Mouse (Mus musculus) natural killer cell, adult 2 months (primary cell): Measurements from ENCODE around the gene Nfyb.

Experiments used
- DNase-seq, 2 experiments: peaks; one replicate each; pipeline ENCODE4 v3.0.0; 2022; ENCODE audit warnings: low spot score in 2 of 2

The Nfyb gene

DNA sequence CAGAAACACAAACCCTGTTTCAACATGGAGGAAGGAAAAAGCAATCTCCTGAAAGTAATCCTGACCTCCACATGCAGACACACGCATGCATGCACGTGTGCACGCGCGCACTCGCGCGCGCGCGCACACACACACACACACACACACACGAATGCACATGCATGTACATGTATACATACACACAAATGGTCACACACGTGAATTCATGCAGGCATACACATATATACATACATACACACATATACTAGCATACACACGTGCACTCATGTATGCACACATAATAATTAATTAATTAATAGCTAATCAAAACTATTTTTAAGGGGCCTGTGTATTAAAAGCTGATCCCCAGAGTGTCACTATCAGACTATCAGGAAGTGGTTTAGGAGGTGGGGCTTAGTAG is 15.9 kb upstream of the Nfyb start:
- DNase-seq: no peak

DNA sequence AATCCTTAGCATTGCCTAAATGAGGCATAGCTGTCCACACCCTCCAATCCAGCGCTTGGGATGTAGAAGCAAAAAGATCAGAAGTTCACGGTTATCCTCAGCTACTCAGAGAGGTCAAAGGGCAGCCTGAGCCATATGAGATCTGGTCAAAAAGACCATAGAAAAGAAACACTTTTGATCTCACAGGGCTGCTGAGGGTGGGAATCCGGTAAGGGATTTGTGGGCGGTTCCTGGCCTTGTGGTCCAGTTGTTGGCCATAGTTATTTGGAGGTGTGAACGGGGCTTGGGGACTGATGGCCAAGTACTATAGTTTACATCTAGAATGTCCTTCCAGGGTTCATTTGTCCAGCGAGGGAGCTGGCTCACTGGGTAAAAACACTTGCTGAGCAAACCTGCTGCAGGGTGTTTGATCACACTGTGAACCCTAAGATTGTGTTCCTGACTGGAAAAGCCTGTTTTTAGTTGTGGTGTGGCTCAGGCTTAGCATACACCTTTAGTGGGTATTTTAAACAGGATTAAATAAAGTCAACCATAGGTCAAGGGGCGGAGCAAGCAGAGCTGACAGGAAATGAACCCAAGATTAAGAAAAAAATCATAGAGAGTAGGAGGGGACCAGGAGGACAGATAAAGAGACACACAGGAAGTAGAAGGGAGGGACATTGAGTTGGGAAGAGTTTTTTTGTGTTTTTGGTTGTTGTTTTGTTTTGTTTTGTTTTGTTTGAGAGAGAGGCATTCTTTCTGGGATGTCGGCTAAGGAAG is 15.0 kb upstream of the Nfyb start:
- no peak for DNase-seq

DNA sequence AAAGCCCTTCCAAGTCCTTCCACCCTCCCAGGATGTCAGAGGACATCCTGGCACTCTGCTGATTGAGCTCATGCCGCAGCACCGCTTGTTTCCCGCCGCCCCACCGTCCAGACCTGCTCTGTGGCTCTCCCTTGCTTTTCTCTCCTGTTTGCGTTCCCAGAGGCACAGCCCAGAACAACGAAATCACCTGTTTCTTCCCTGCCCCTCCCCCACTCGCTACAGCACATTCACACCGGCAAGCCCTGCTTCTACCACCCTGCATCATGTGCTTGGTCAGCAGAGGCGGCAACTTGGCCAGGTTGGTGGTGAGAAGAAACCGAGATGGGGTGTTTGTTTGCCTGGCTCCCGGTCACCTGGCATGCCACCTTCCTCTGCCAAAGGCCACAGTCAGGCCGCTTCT is 13.9 kb upstream of the Nfyb start:
- DNase-seq: no peak

DNA sequence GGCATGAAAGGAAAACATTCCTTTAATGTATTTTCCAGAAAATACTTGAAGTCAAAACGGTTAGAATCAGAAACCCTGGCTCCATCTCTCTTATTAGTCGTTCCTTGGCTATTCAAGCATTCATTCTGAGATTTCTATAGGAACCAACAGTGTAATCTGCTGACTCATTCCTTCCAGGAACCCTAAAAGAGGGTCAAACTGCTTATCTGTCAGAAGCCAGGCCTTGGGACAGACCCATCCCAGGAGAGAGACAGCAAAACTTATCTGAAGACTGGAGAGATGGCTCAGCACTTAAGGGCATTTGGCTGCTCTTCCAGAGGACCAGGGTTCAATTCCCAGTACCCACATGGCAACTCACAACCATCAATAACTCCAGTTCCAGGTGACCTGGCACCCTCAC is 13.1 kb upstream of the Nfyb start:
- DNase-seq: no peak

DNA sequence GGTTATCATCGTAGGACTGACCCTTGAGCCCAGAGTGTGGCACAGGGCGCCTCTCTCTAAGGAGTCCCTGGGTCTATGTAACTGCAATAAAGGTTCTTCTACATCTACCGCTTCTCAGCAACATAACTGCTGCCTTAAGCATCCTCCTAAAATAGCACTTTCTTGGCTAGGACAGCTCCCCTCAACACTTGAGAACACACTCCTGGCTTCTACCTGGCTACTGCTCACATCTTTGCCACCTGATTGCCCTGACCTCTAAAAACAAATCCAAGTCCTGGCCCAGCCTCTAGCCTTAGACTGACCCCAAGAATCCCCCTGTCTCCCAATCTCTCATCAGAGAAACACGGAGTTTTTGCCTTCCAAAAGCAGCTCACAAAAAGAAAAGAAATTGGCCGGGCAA is 10.9 kb upstream of the Nfyb start:
- no peak for DNase-seq

DNA sequence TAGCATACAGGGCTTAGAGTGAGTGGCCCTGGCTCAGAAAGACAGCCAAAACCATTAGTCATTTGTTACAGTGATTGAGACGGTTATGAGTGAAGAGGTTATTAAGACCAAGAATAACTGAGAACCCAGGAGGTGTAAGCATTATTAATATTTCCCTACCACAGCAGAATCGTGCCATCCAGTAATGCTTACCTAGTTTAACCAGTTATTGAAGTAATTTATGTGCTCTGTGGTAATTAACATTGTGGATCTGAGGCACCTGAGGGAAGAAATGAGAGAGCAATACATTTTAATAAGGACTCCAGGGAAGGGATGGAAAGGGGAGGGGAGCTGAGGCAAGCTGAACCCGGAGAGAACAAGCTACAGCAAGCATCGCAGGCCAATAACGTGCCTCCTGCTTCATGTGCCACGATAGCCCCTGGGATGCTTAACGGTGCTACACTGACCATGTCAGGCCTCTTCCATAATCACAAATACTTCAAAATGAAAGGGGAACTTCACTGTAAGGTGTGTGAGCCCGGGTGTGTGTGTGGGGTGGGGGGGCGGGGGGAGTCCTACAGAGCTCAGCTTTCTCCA is 7.7 kb upstream of the Nfyb start:
- no peak for DNase-seq

DNA sequence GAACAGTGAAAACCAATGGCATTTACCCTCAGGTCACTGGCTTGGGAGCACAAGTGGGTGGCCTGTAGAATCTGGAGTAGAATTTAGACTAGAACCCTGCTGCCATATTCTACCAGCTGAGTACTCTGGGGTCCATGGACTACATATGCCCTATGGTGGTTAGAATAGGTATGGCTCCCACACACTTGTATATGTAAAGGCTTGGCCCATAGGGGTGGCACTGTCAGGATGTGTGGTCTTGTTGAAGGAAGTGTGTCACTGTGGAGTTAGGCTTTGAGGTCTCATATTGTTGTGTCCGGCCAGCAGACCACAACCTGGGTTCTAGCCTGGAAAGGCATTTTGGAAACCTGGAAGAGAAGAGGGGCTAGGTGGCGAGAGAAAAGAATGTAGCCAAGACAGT is 6.8 kb upstream of the Nfyb start:
- no peak for DNase-seq

DNA sequence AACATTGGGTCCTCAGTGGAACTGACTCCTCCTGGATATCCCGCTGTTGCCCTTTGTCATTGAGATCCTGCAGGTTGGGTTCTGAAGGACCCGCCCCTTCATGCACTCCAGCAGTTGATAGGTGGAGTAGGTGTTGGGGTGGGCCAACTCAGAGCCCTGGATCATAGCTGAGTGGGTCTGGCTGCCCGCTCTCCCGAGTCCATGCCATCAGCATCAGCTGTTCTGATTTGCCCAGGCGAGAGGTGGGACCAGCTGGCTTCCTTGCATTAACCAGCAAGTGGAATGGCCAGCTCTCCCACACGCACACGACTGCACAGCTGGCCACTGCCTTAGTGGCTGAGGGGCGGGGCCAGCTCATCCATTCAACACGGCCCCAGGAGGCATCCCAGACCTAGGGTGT is 5.0 kb upstream of the Nfyb start:
- DNase-seq: no peak

DNA sequence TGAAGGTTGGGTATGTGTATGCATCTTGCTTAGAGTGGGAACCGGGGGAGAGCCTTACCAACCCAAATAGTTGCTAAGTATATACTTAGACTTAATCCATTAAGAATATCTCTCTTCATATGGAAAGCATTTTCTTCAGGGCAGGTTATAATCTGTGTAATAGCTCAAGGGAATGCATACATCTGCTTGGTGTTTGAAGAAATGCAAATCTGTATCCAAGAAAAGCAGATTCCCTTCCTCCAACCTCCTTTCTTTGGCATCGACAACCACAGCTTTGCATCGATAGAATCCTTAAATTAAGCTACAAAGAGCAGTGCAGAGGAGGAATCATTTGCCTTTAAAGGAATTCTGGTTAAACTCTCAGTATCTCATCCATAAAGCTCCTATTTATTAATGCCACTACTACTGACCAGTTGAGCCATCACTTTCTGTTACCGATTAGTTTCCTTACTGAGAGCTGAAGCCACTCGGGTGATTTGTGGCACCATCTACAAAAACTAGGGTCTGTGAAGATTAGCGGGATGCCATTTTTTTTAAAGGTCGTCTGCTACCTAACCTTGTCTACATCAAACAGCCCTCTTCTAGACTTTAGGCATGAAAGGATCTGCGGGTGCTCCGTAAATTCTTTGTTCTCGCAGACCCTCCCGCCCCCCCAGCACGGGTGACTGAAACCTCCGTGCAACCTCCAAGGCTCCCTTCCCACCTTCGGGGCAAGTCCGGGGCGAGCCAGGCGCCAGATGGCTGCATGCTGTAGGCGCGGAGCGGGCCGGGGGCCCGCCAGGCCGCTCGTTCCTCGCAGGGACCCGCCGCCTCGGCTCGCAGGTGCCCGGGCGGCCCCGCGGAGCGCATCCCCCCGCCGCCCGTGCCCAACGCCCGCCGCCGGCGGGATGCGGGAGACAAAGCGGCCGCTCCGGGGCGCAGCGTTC is 925 bp downstream of the Nfyb start:
- DNase-seq: peak in 1 of 2 experiments; percentile 18

DNA sequence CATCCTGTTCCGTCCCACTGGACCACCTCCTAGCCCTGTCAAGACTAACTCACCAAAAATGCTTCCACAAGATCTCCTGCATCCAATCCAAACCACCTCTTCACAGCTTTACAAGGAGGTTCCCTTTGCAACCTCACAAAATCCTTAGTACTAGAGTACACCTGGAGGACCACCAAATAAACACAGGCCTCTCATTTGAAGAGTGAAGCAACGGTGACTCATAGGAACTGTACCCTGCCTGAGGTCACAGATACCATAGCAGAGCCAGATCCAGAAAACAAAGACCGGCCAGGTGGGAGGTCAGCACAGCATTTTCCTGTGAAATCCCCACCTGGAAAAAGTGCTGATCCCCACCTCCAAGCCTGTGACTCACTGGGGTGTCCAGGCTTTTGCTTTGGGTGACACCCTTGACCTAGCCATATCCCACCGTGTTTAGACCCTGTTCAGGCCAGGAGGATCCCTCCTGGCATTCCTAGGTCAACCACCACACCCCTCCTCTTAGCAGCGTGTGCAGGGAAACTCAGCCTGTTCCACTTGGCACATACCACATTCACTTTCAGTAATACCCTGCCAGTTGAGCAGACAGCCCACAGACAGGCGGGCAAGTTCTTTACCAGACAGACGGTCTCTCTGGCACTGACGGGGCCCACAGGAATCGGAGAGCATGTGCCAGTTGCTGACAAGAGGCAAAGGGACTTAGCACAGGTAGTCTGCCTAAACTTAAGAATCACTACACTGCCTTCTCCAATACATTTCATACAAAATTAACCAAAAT is 2.7 kb downstream of the Nfyb start:
- DNase-seq: no peak

DNA sequence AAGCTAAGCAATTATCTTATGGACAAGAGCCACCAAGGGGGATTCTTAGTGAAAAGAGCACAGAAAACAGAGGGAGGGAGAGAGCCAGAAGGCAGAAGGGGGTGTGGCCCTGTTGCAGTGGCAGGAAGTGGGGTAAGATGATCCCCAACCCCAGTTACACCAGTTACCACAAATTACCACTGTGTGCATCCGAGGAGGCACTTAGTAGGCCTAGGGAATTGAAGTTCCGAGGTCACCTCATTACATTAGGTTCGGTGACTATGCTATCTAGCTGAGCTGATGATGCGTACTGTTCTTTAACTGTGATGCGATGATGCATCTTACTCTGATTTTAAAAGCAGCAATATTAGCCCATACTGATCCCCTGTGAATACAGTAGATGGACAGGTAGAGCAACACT is 4.2 kb downstream of the Nfyb start:
- DNase-seq: no peak

DNA sequence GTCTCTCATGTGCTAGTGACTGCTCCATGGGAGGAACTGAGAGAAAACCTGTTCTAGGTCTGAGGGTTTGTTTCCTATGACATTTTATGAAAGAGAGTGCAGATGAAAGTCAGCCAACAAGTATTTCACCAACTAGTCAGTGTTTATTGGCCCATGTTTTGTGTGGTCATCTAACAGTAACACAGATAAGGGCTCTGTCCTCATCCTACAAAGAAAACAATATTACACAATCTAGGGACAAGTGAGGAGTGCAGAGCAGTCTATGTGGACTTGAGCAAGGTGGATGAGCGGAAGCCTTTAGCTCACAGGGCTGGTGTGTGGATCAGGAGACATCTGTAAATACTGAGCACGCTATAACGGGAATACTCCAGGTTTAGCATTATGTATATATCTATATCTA is 5.1 kb downstream of the Nfyb start:
- no peak for DNase-seq

DNA sequence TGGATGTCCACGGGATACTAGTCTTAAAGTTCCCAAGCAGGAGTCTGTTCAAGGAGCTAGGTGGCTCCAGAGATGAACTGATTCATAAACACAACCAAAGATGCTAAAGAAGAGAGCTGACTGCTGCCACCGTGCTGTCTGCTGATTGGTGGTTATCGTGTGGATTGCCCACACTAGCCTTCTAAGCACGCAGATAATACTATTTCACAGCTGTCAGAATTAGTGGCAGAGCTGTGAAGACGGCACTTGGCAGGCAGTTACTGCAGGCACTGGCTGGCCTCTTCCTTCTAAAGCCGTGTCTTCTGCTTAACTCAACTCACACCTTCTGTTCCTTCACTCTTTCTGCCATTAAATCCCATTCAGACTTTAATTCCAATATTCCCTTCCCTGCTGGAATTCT is 5.6 kb downstream of the Nfyb start:
- DNase-seq: no peak

DNA sequence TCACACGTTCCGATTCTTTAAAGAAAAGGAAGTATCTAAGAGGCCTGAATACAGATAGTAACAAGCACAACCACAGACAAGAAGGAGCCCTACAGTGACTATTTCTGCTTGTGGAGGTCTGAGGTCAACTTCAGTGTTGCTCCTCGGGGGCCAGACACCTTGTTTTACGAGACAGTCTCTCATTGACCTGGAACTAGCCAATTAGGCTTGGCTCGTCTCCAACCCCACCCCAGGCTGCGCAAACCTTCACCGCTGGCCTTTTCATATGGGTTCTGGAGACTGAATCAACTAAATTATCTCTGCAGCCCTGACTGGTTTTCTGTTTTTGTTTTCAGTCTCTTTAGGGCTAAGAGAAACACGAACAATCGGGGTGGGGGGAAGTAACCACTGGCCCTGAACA is 6.6 kb downstream of the Nfyb start:
- no peak for DNase-seq

DNA sequence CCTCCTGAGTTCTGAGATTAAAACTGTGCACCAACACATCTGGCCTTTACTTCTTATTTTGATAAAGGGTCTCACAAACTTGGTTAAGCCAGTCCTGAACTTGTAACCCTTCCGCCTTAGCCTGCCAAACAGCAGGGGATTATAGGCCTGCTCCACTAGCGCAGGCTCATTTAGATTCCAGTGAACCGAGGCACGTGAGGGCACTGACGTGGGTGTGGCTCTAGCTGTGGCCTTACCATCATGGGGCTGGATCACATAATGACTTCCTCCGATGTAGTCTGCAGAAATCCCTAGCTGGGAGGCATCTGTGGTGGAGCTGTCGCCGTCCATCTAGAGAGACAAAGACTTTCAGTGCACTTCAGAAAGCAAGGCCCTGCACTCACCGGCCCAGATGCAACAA is 7.5 kb downstream of the Nfyb start:
- no peak for DNase-seq

DNA sequence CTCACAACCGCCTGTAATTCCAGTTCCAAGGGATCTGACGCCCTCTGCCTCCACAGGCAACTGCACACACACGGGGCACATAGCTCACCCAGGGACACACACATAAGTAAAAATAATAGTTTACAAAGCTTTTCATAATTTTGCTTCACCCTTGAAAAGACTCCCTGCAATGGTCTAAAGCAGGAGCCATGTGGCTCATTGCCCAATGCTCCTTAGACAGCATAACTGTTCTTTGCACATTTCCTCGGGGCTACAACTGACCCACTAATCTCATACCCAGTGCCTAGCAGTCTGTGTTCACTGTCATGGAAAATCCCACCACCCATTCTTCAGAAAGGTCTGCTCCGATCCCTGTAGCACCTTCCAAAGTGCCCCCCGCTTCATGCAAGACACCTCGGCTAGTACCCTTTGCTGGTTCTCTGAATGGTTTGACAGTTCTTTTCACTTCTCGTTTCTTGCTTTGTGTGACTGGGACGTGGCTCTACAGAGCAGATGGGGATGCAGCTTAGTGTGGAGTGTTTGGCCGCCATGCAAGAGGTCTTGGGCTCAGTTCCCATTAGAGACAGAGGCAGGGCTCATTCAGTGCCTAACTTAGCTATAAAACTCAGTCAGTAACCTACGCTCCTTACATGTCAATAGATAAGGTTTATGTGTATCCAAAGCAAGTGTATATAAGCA is 8.6 kb downstream of the Nfyb start:
- DNase-seq: no peak

DNA sequence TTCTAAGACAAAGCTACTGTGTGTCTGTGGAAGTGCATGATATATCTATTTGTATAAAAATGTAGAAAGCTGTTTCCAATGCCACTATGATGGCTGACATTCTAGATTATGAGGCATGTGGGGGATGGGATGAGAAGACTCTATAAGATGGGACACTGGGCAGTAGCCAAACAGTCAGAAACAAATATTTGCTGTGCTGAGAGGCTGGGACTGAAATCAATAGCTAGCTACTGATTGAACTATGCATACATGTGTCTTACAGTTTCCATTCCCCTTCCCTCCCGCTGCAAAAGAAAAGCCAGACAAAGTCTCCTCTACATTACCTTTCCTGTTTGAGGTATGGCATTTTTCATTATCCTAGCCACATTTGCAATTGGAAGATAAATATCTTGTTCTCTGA is 9.3 kb downstream of the Nfyb start:
- DNase-seq: no peak

DNA sequence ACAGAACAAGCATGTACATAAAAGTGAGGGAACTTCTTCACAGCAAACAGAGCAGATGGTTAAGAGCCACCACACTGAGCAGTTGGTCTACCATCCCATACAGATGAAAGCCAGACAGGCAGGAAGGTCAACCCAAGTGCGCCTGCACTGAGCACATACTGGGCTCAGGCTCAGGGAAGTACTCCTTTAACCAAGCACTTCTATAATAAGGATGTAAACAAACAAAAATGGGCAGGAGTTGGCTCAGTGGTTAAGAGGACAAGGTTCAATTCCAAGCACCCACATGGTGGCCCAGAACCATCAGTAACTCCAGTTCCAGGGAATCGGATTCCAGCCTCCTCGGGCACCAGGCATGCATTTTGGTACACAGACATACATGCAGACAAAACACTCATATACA is 11.0 kb downstream of the Nfyb start:
- DNase-seq: no peak

DNA sequence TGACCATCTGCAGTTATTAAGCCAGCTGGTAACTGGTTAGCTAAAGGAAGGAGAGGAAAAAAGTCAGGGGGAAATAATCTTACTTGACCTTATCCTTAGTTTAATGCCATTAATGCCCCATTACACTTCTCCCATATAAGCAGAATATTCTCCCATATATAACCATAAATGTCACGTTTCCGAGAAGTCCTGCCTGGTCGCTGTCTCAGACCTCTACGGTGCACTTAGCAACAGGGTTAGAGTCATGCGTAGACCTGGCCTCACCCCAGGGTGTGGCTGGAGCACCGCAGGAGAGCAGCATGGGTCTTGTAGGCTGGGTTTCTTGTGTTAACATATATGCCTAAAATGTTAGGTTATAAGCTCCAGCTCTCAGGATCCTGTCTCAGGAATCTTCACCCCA is 13.2 kb downstream of the Nfyb start:
- DNase-seq: no peak

DNA sequence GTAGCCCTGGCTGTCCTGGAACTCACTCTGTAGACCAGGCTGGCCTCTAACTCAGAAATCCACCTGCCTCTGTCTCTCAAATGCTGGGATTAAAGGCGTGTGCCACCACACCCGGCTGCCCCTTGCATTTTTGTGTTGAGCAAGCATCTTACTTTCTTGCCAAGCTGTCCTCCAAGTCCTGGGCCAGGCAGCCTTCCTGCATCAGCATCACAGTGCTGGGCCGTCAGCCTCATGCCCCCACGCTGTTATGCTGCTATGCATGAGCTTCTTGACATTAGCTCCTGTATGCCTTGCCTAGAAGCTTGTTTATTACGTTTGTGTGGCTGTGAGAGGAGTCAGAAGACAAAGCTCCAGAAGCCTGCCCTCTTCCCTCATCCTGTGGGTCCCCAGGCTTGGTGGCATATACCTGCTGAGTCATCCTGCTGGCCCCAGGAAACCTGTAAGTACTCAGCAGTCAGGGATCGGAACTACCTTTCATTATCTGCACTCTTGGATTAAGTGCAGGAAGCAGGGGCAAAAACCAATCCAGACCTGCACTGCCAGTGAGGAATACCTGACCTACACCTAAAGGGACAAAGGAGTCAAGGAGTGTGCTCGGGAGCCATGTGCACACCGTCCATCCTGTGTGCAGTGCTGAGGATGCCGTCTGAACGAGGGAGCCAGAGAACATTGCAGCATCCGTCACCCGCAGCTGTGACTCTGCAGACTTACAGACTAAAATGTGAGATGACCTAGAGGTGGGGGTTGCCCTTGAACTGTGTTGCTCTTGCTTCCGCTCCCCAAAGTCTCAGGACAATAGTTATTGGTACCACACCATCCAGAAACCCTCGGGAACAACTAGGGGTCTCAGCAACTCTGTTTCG is 16.7 kb downstream of the Nfyb start:
- DNase-seq: no peak

DNA sequence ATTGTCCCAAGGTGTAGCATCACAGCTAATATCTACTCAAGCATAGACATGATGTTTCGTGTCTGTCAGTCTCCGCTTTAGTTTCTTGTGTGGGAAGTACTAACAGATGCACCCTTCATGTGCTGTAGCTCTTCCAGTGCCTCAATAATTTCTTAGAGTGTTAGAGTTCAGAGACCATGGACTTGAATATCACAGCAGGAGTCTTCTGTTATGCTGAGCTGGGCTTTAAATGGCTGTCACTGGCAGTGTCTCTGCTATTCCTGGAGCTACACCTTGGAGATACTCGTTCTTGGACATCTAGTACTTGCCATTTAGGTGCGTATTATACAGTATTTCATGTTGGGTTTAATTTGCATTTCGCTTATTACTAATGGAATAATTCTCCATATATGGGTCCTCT is 18.6 kb downstream of the Nfyb start:
- DNase-seq: no peak
